ENCODE assay signal across 40 mouse cellular contexts in genomic region chr11:109442166-109442730, GRCm38 (mm10). TPM values are rescaled to one million over a fixed set of nuclear protein-coding genes. Genes with fewer than 3 reads are reported as not detected.
A peak's percentile ranks its signal among the peaks of the same experiment; 100 is the strongest.
DNase-seq lines count a peak whose midpoint lies in the region; ATAC-seq and TF ChIP-seq lines count a peak whose summit lies in the region.
"Had no signal": no experiment of that assay in that cellular context is flagged by ENCODE, and none has a peak within 500 bp of the region (broad histone marks: within the 10 kb centered on the region; RNA-seq: fewer than 3 reads in every experiment).

No protein-coding gene starts in this region.

- peaks cover 19% of the 10 kb centered on the region for H3K4me1 ChIP-seq in midbrain, embryonic 10.5 days
- peaks cover 4% of the 10 kb centered on the region; the same call in 1 of the 2 replicates for H3K4me1 ChIP-seq in midbrain, embryonic 11.5 days (ENCODE audit: control insufficient read depth, insufficient read depth, low read length)
- no peaks in the 10 kb centered on the region for H3K4me1 ChIP-seq in stomach, postnatal 0 days (replicated peaks; ENCODE audit: control insufficient read depth, insufficient read depth)
- H3K4me1 ChIP-seq: stomach, embryonic 15.5 days had no signal

- TF ChIP-seq CTCF in stomach, postnatal 0 days (IDR thresholded peaks at IDR 0.05; ENCODE audit: low read depth): no peak

- H3K4me3 ChIP-seq in midbrain, embryonic 10.5 days: no peak overlapping the region
- no peak overlapping the region for H3K4me3 ChIP-seq in midbrain, embryonic 11.5 days (ENCODE audit: low read depth, low read length)
- no peak overlapping the region for H3K4me3 ChIP-seq in stomach, postnatal 0 days (ENCODE audit: low read depth, low read length)
- H3K4me3 ChIP-seq: embryonic facial prominence, embryonic 15.5 days; forebrain, embryonic 13.5 days; hindbrain, embryonic 13.5 days; limb, embryonic 15.5 days; liver, embryonic 13.5 days; midbrain, embryonic 12.5 days; stomach, embryonic 15.5 days had no signal

- no peak overlapping the region for H3K4me2 ChIP-seq in midbrain, embryonic 11.5 days
- H3K4me2 ChIP-seq in stomach, postnatal 0 days (replicated peaks; ENCODE audit: low read depth): no peak overlapping the region
- H3K4me2 ChIP-seq: embryonic facial prominence, embryonic 15.5 days; forebrain, embryonic 13.5 days; heart, embryonic 11.5 days; hindbrain, embryonic 13.5 days; limb, embryonic 15.5 days; liver, embryonic 13.5 days; midbrain, embryonic 12.5 days; stomach, embryonic 15.5 days had no signal

- WGBS in midbrain, embryonic 10.5 days: 57% methylated on average over 5 of the region's 5 CpGs
- 43% methylated on average over 5 of the region's 5 CpGs for WGBS in midbrain, embryonic 11.5 days
- 37% methylated on average over 5 of the region's 5 CpGs for WGBS in stomach, postnatal 0 days

- H3K9ac ChIP-seq in midbrain, embryonic 11.5 days (ENCODE audit: low read length): no peak overlapping the region
- H3K9ac ChIP-seq in stomach, postnatal 0 days (ENCODE audit: low read length): no peak overlapping the region
- H3K9ac ChIP-seq: embryonic facial prominence, embryonic 15.5 days; forebrain, embryonic 13.5 days; hindbrain, embryonic 13.5 days; limb, embryonic 15.5 days; liver, embryonic 13.5 days; midbrain, embryonic 12.5 days; stomach, embryonic 15.5 days had no signal

- no peak overlapping the region for H3K27ac ChIP-seq in midbrain, embryonic 10.5 days (replicated peaks)
- H3K27ac ChIP-seq in midbrain, embryonic 11.5 days (ENCODE audit: low read depth, low read length): no peak overlapping the region
- no peak overlapping the region for H3K27ac ChIP-seq in stomach, postnatal 0 days (replicated peaks)
- H3K27ac ChIP-seq: embryonic facial prominence, embryonic 15.5 days; forebrain, embryonic 13.5 days; hindbrain, embryonic 13.5 days; limb, embryonic 15.5 days; liver, embryonic 13.5 days; macrophage; midbrain, embryonic 12.5 days; stomach, embryonic 15.5 days had no signal

- peaks cover 12% of the 10 kb centered on the region for H3K27me3 ChIP-seq in midbrain, embryonic 10.5 days (ENCODE audit: low read depth, poor library complexity, severe bottlenecking)
- H3K27me3 ChIP-seq in midbrain, embryonic 11.5 days (ENCODE audit: control insufficient read depth, insufficient read depth, low read length): peaks cover 4% of the 10 kb centered on the region; the same call in 1 of the 2 replicates
- no peaks in the 10 kb centered on the region for H3K27me3 ChIP-seq in stomach, postnatal 0 days (ENCODE audit: control insufficient read depth, insufficient read depth, low read length)
- H3K27me3 ChIP-seq: embryonic facial prominence, embryonic 15.5 days; limb, embryonic 15.5 days; liver, embryonic 13.5 days; stomach, embryonic 15.5 days had no signal

- DNase-seq in embryo, embryonic 10.5 days (ENCODE audit: low spot score): peak; percentile 29
- no peak for DNase-seq in embryo, embryonic 9.5 days (ENCODE audit: extremely low spot score)
- peak; percentile 18 for DNase-seq in midbrain, embryonic 10.5 days (ENCODE audit: low spot score)
- no peak for DNase-seq in midbrain, embryonic 11.5 days (ENCODE audit: low spot score, missing footprints)
- DNase-seq in forelimb bud, embryonic 11.5 days (ENCODE audit: low read depth, low spot score): peak; percentile 21
- DNase-seq in stomach, postnatal 0 days (ENCODE audit: low spot score): no peak
- no peak for DNase-seq in heart, adult 8-10 months (ENCODE audit: low spot score)
- DNase-seq: adrenal gland, postnatal 14 days; cerebellum, adult 11-12 months; cerebellum, postnatal 10 days; gastrocnemius, postnatal 25 days; heart, adult 11 months; heart, postnatal 36 days; kidney, adult 9 months; kidney, postnatal 25 days; liver, embryonic 13.5 days; lung, adult 2 months; lung, postnatal 10 days; right cerebral cortex, postnatal 25 days; thymus, postnatal 14 days had no signal

- H3K36me3 ChIP-seq in midbrain, embryonic 10.5 days: peaks cover 13% of the 10 kb centered on the region
- peaks cover 4% of the 10 kb centered on the region; the same call in 1 of the 2 replicates for H3K36me3 ChIP-seq in midbrain, embryonic 11.5 days (ENCODE audit: control insufficient read depth, insufficient read depth, low read length)
- H3K36me3 ChIP-seq in stomach, postnatal 0 days (ENCODE audit: control insufficient read depth, insufficient read depth, low read length): no peaks in the 10 kb centered on the region
- H3K36me3 ChIP-seq: stomach, embryonic 15.5 days had no signal

- H3K9me3 ChIP-seq in midbrain, embryonic 10.5 days (replicated peaks): no peaks in the 10 kb centered on the region
- H3K9me3 ChIP-seq in midbrain, embryonic 11.5 days (ENCODE audit: control insufficient read depth, low read length): no peaks in the 10 kb centered on the region
- no peaks in the 10 kb centered on the region for H3K9me3 ChIP-seq in stomach, postnatal 0 days (ENCODE audit: control insufficient read depth, low read length)
- H3K9me3 ChIP-seq: embryonic facial prominence, embryonic 15.5 days; forebrain, embryonic 13.5 days; hindbrain, embryonic 13.5 days; limb, embryonic 15.5 days; liver, embryonic 13.5 days; midbrain, embryonic 12.5 days; stomach, embryonic 15.5 days had no signal

- ATAC-seq in midbrain, embryonic 11.5 days (ENCODE audit: low FRiP score): no peak
- no peak for ATAC-seq in stomach, postnatal 0 days (ENCODE audit: low FRiP score, low TSS enrichment)
- ATAC-seq: CD4-positive, CD25-positive, alpha-beta regulatory T cell, adult 4 months; forebrain, embryonic 13.5 days; intestine, postnatal 0 days had no signal

- no peak for TF ChIP-seq EP300 in stomach, postnatal 0 days (optimal IDR thresholded peaks at IDR 0.05)

RNA-seq across cellular contexts. Expression of gene Amz2, which starts 16.5 kb away (rescaled TPM):
- 45.2 and 46.0 TPM in 2 replicates for polyA plus RNA-seq in midbrain, embryonic 10.5 days (2016; fragmentation: Nextera tagmentation; extraction: Ambion mirVana)
- 46.8 and 49.0 TPM in 2 replicates for polyA plus RNA-seq in midbrain, embryonic 11.5 days (2014; fragmentation: Nextera tagmentation; extraction: Ambion mirVana)
- 21.5 and 22.1 TPM in 2 replicates for polyA plus RNA-seq in stomach, postnatal 0 days (2015; fragmentation: Nextera tagmentation; extraction: Ambion mirVana)
- total RNA-seq in heart, adult 8-10 months (2022): 10 to 100 TPM; 45.2 to 56.6 (median 54.4) TPM

RNA-seq across cellular contexts. Expression of gene 9930022D16Rik, which starts 28.5 kb away (rescaled TPM):
- not detected in 2 replicates for polyA plus RNA-seq in midbrain, embryonic 10.5 days (2016; fragmentation: Nextera tagmentation; extraction: Ambion mirVana)
- polyA plus RNA-seq in midbrain, embryonic 11.5 days (2014; fragmentation: Nextera tagmentation; extraction: Ambion mirVana): not detected in 2 replicates
- not detected in 2 replicates for polyA plus RNA-seq in stomach, postnatal 0 days (2015; fragmentation: Nextera tagmentation; extraction: Ambion mirVana)
- not detected for total RNA-seq in heart, adult 8-10 months (2022)
- total RNA-seq: adrenal gland, postnatal 14 days; common myeloid progenitor, adult 5-6 weeks; gastrocnemius, adult 18-20 months; gastrocnemius, postnatal 25 days; heart, postnatal 36 days; layer of hippocampus, adult 8-10 months; layer of hippocampus, postnatal 25 days; left cerebral cortex, adult 8-10 months; left cerebral cortex, postnatal 36 days; midbrain, postnatal 0 days had no signal
- polyA plus RNA-seq: embryonic facial prominence, embryonic 15.5 days; forebrain, embryonic 13.5 days; heart, embryonic 16.5 days; hindbrain, embryonic 13.5 days; limb, embryonic 15.5 days; liver, embryonic 13.5 days; lung, adult 2 months; midbrain, embryonic 12.5 days; midbrain, postnatal 0 days; neural tube, embryonic 14.5 days; stomach, embryonic 15.5 days; urinary bladder, adult 2 months had no signal

RNA-seq across cellular contexts. Expression of gene Arsg, which starts 30.9 kb away (rescaled TPM):
- polyA plus RNA-seq in midbrain, embryonic 10.5 days (2016; fragmentation: Nextera tagmentation; extraction: Ambion mirVana): 1.9 and 2.2 TPM in 2 replicates
- 2.9 and 4.7 TPM in 2 replicates for polyA plus RNA-seq in midbrain, embryonic 11.5 days (2014; fragmentation: Nextera tagmentation; extraction: Ambion mirVana)
- polyA plus RNA-seq in stomach, postnatal 0 days (2015; fragmentation: Nextera tagmentation; extraction: Ambion mirVana): 3.2 and 3.5 TPM in 2 replicates
- total RNA-seq in heart, adult 8-10 months (2022): 1 to 10 TPM in 3 of 4 experiments, under 1 TPM in 1; 0.87 to 2.7 (median 1.8) TPM

RNA-seq across cellular contexts. Expression of gene Slc16a6, which starts 31.1 kb away (rescaled TPM):
- polyA plus RNA-seq in midbrain, embryonic 10.5 days (2016; fragmentation: Nextera tagmentation; extraction: Ambion mirVana): 5.0 and 5.5 TPM in 2 replicates
- 3.6 TPM in 2 replicates for polyA plus RNA-seq in midbrain, embryonic 11.5 days (2014; fragmentation: Nextera tagmentation; extraction: Ambion mirVana)
- 10.4 and 11.9 TPM in 2 replicates for polyA plus RNA-seq in stomach, postnatal 0 days (2015; fragmentation: Nextera tagmentation; extraction: Ambion mirVana)
- 10 to 100 TPM in 2 of 4 experiments, 1 to 10 TPM in 2; 6.4 to 12.9 (median 10.0) TPM for total RNA-seq in heart, adult 8-10 months (2022)

Comparison
In these comparisons a context has a peak if more than half of its experiments do, and no peak if none do; other contexts are left out.
1. DNase-seq: peak in embryo, embryonic 10.5 days (single experiment), midbrain, embryonic 10.5 days (single experiment) and forelimb bud, embryonic 11.5 days (single experiment); none in embryo, embryonic 9.5 days (single experiment), midbrain, embryonic 11.5 days (single experiment), stomach, postnatal 0 days (single experiment) and heart, adult 8-10 months (single experiment).